Mouse (Mus musculus): Measurements from ENCODE around the gene Map4k3. TPM values are rescaled to one million over a fixed set of nuclear protein-coding genes. Genes with fewer than 3 reads are reported as not detected.
"Not testable (repeated sequence)": the region's sequence is repeated elsewhere in the genome, so short reads cannot be mapped to it uniquely, and the experiment has no call there.

Map4k3 gene
- 10 to 100 TPM; 11.9 to 12.7 (median 12.4) TPM for total RNA-seq (2022)

GRCm38 (mm10) chr17:80728062-80728858 is at the start of gene Map4k3:
Gene Map4k3 (minus strand): TSS chr17:80728485.
- peak; percentile 57 to 73 for DNase-seq (ENCODE audit: low spot score in 2 of 2)

GRCm38 (mm10) chr17:80777581-80777980 is 49.3 kb upstream of the Map4k3 start:
- no peak for DNase-seq (ENCODE audit: low spot score in 2 of 2)

GRCm38 (mm10) chr17:80775178-80775788 is 47.0 kb upstream of the Map4k3 start:
- DNase-seq (ENCODE audit: low spot score in 2 of 2) = no peak

- DNase-seq (ENCODE audit: low spot score in 2 of 2) = no peak
These were observed 44.5 kb upstream of the Map4k3 start for GRCm38 (mm10) chr17:80772545-80773453.

- no peak for DNase-seq (ENCODE audit: low spot score in 2 of 2)
These were observed 41.8 kb upstream of the Map4k3 start for GRCm38 (mm10) chr17:80770065-80770464.

GRCm38 (mm10) chr17:80765204-80765603 is 36.9 kb upstream of the Map4k3 start:
- DNase-seq (ENCODE audit: low spot score in 2 of 2) = no peak

GRCm38 (mm10) chr17:80763065-80763681 is 34.9 kb upstream of the Map4k3 start:
- DNase-seq (ENCODE audit: low spot score in 2 of 2) = no peak

GRCm38 (mm10) chr17:80762391-80763040 is 34.2 kb upstream of the Map4k3 start:
- DNase-seq (ENCODE audit: low spot score in 2 of 2) = no peak

GRCm38 (mm10) chr17:80761191-80761590 is 32.9 kb upstream of the Map4k3 start:
- not testable (repeated sequence) for DNase-seq (ENCODE audit: low spot score in 2 of 2)

GRCm38 (mm10) chr17:80760344-80761145 is 32.3 kb upstream of the Map4k3 start:
- no peak for DNase-seq (ENCODE audit: low spot score in 2 of 2)

GRCm38 (mm10) chr17:80756043-80756442 is 27.8 kb upstream of the Map4k3 start:
- DNase-seq (ENCODE audit: low spot score in 2 of 2) = no peak

- DNase-seq (ENCODE audit: low spot score in 2 of 2) = no peak
These were observed 27.0 kb upstream of the Map4k3 start for GRCm38 (mm10) chr17:80755076-80755871.

GRCm38 (mm10) chr17:80754589-80754988 is 26.3 kb upstream of the Map4k3 start:
- DNase-seq (ENCODE audit: low spot score in 2 of 2) = no peak

- no peak for DNase-seq (ENCODE audit: low spot score in 2 of 2)
These were observed 24.2 kb upstream of the Map4k3 start for GRCm38 (mm10) chr17:80752466-80752865.

- no peak for DNase-seq (ENCODE audit: low spot score in 2 of 2)
These were observed 11.1 kb upstream of the Map4k3 start for GRCm38 (mm10) chr17:80739421-80739820.

GRCm38 (mm10) chr17:80734700-80735099 is 6.4 kb upstream of the Map4k3 start:
- no peak for DNase-seq (ENCODE audit: low spot score in 2 of 2)

- DNase-seq (ENCODE audit: low spot score in 2 of 2) = no peak
These were observed 5.0 kb upstream of the Map4k3 start for GRCm38 (mm10) chr17:80733121-80733800.

- DNase-seq (ENCODE audit: low spot score in 2 of 2) = no peak
These were observed 4.0 kb upstream of the Map4k3 start for GRCm38 (mm10) chr17:80732256-80732655.

- DNase-seq (ENCODE audit: low spot score in 2 of 2) = not testable (repeated sequence)
These were observed 2.0 kb upstream of the Map4k3 start for GRCm38 (mm10) chr17:80730283-80730682.

All from gastrocnemius, adult 8-10 months (tissue).